Mouse (Mus musculus) olfactory bulb, adult 2 months (tissue): ENCODE data around the gene Fut8.

Experiments used
- CTCF ChIP-seq: fragments of 200-500 bp; IDR thresholded peaks from 2 replicates; pipeline ENCODE4 v1.5.1; 2012; ENCODE audit warnings: low read depth, mild to moderate bottlenecking, low read length, moderate library complexity; ENCODE audit not compliant: insufficient read depth
- POLR2A ChIP-seq: fragments of 200-500 bp; IDR thresholded peaks from 2 replicates; pipeline ENCODE4 v1.6.1; 2012; ENCODE audit warnings: mild to moderate bottlenecking, low read depth, low read length, moderate library complexity; ENCODE audit not compliant: insufficient read depth

GRCm38 (mm10) chr12:77222272-77222874 lies 15.6 kb upstream of the Fut8 start:
- TF ChIP-seq CTCF (no peak), POLR2A (no peak)
